Mouse (Mus musculus): ENCODE data around the gene Uroc1.

Gene Uroc1

DNA sequence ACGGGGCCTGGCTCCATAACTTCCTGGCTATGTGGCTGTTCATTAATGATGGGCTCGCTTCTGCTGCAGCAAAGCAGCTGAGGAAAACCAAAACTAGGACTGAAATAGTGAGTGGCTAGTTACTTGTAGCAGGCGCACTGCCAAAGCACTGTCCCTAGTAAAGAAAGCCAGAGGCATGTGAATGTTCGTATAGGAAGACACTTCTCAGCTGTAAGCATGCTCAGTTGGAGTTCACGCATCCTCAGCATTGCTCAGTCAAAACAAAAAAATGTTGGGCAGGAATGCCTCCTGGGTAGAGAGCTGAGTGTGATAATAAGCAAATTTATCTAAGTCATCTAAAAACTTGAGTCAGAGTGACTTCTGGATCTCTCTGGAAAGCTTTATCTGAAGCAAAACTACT, 25.1 kb downstream of the Uroc1 start:
- no peak for DNase-seq (ENCODE audit: low spot score)

DNA sequence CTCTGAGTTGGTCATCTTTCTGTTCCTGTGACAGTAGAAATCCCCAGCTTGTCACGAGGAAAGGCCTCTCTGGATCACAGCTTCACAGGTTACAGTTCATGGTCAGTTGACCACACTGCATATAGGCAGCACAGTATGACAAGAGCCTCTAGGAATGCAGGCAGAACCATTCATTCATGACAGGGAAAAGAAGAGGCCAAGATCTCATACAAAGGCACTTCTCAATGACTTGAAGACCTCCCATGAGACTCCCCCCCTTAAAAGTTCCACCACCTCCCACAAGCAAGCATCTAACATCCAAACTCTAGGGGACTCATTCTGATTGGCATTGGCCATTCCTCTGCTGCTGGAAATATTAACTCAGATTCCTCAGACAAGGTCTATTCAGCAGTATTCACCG, 26.4 kb downstream of the Uroc1 start:
- DNase-seq (ENCODE audit: low spot score): no peak

- DNase-seq (ENCODE audit: low spot score): no peak
Measured at GRCm38 (mm10) chr6:90360024-90360781, 27.1 kb downstream of the Uroc1 start.

DNA sequence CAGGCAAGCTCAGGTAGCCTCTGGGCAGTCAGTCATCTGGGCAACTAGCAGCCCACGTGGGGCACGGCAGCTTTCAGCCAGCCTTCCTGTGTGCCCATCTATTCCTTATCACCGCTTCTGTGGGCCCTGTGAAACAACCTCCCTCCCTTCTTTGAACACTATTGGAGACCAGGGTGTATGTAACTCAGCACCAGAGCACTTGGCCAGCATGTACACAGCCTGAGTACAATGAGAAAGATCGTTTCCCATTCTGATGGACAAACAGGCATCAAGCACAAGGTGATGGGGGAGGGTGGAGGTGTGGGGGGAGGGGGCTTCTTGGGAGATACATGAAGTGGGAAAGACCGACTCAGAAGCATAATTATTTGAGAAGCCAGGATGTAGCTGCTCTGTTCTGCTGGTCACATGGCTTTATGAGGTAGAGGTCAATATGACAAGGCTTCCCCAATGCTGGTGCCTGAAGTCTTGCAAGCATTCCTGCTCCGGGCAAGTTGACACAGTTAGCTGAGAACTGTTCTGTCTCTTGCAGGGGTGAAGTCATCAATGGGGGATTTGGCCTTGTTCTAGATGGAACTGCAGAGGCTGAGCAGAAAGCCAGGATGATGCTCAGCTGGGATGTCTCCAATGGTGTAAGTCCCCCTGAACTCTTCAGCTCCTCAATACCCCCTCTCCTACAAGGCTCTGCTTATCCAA, 28.0 kb downstream of the Uroc1 start:
- DNase-seq (ENCODE audit: low spot score): no peak

DNA sequence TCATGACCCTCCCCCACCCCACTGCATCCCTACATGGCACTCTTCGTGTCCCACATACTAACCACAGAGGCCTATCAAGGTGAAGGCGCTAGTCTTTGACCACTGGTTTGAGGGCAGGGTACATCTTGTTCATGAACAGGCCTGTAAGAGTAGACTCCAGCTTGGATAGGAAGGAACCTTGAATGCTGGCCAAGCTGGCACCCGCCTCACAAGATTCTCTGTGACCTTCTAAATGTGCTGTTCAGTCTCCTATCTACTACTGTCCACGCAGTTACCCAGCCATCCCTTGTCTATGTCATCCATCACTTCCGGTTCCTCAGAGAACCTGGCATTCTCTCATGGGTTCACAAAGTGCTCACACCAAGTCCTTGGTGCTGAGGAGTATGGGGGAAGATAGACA, 30.2 kb downstream of the Uroc1 start:
- no peak for DNase-seq (ENCODE audit: low spot score)

DNA sequence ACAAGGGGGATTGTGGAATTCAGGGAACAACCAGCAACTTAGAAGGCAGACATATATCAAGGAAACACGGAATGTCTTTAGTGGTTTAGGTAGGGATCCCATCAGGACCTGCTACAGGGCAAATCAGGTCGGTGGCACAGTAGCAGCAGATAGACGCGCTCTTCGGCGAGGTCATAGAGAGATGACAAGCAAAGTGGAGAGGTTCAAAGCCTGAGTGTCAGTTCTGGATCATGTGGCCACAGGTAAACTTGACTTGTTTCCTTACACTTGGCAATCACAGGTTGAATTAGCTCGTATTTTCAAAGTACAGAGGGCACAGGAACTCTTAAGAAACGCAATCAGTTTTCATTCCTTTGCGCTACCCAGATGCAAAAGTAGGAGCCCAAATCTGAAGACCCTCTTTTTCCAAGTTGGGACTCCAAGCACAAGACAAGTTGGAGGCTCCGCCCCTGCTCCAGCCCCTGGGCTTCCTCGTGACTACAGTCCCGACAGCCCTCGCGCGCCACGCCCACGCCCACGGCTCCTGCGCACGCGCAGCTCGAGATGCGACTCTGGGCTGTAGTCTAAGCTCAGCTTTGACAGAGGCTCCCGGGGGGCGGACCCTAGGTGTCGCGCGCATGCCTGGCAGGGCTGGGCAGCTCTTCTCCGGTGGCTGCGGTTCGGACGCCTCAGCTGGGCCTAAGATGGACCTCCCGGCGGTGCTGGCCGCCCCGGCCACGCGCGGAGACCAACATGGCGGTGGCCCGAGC, 36.1 kb downstream of the Uroc1 start, which contains the start of gene Zxdc:
Gene Zxdc, plus strand, starts transcription at position 517 of the 749 bp plus-strand sequence.
- DNase-seq (ENCODE audit: low spot score): peak; percentile 88

- no peak for DNase-seq (ENCODE audit: low spot score)
Measured at GRCm38 (mm10) chr6:90369725-90370553, 36.9 kb downstream of the Uroc1 start.

DNA sequence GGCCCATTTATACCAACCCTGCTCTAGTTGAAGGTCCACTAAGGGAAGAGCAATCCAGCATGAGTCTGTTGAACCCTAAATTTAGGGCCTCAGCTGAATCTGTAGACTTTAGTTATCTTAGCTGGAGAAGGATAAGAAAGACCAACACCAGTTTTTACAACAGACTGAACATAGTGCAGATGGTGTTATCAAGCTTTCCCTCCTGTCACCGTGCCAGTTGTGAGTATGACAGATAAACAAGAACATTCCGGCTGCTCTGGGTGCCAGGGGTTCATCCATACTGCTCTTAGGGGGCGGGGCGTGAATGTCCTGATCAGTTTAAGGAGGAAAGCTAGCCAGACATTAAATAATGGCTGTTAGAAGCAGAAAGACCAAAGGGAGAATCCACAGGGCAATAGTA, 41.6 kb downstream of the Uroc1 start:
- DNase-seq (ENCODE audit: low spot score): no peak

- no peak for DNase-seq (ENCODE audit: low spot score)
Measured at GRCm38 (mm10) chr6:90377708-90378107, 44.6 kb downstream of the Uroc1 start.

DNA sequence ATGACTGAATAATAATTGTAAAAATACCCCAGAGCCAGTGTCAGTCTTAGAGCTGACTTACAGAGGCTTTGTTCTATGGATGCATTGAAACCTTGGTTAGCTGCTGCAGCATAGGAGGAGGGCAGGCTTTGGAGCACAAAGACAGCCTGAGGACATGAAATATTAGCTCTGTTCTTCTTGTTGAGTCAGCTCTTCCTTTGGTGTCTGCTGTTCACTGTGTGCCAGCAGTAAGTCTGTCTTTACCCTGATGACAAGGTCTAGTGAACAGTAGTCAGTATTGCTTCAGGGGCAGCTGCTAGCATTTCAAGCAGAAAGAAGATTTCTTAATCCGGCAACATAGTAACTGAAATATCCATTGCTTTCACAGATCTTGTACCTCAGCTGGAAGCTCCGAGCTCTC, 48.4 kb downstream of the Uroc1 start:
- DNase-seq (ENCODE audit: low spot score): no peak

- no peak for DNase-seq (ENCODE audit: low spot score)
Measured at GRCm38 (mm10) chr6:90390629-90391028, 57.5 kb downstream of the Uroc1 start.

- DNase-seq (ENCODE audit: low spot score): no peak
Measured at GRCm38 (mm10) chr6:90393948-90394347, 60.9 kb downstream of the Uroc1 start.

DNA sequence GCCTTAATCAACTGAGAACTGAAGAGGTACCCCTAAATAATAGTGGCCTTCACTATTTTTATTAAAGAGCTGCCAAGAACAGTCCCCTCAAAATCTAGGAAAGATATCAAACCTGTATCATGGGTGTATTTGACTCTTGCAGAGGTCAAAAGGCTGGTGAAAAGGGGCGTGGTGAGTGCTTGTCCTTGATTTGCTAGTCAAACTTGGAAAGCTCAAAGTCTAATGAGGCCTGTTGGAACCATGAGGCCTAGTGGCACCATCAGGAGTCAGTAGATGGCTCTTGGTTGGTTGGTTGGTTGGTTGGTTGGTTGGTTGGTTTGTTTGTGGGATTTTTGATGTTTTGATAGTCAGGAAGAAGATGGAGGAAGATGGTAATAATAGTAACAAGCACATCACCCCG, 62.7 kb downstream of the Uroc1 start:
- no peak for DNase-seq (ENCODE audit: low spot score)

GRCm38 (mm10) chr6:90397291-90397690, 64.2 kb downstream of the Uroc1 start:
- DNase-seq (ENCODE audit: low spot score): no peak

DNA sequence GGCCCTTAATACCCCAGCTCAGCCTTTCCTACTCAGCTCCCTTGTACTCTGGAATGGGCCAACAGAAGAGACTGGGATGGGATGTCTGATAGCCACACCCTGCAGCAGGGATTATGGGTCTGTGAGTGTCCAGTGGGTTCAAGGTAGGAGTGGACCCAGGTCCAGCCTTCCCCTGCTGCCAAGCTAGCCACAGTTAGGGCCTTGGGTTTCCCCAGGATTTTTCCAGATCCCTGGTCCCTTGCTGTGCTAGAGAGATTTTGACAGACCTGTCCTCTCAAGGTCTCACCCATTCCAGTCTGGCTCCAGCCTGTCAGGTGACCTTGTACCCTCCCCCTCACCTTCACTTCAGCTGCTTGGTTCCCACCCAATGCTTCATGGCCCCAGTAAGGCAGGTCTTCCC, 75.5 kb downstream of the Uroc1 start:
- no peak for DNase-seq (ENCODE audit: low spot score)

DNA sequence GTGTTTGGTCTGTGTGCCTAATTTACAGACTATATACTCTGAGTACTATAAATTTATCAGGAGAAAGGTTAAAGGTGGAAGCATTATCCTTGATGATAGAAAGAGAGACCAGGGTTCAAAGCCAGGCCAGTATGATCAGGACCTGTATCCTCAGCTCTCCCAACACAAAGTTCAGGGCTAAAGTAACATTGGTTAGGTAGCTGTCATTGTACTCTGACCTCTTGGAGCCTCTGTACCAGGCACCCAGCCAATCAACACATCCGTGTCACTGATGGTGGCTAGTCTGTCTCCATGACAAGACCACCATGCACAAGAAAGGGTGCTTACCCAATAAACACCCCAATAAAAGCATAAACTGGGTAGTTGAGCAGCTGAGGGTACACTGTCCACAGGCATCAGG, 77.9 kb downstream of the Uroc1 start:
- DNase-seq (ENCODE audit: low spot score): no peak

DNA sequence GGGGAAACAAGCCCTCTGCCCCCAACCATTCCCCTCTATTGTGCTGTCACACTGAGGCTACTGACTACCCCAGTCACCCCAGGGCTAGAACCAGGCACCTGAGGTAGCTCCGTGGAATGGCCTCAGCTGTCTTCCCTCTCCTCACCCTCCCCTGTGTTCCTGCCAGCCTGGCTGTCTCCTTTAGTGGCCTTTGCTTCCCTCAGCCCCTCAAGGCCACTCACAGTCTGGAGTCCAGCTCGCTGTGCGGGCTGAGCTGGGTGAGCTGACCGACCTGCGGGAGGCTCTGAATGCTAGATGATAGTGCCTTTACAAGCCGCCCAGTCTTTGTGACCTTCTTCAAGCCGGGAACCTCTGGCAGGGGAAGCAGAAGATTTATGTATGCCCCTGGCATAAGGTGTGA, 78.8 kb downstream of the Uroc1 start:
- no peak for DNase-seq (ENCODE audit: low spot score)
